Mouse (Mus musculus): ENCODE measurements around the gene Cmip.

The Cmip gene

DNA sequence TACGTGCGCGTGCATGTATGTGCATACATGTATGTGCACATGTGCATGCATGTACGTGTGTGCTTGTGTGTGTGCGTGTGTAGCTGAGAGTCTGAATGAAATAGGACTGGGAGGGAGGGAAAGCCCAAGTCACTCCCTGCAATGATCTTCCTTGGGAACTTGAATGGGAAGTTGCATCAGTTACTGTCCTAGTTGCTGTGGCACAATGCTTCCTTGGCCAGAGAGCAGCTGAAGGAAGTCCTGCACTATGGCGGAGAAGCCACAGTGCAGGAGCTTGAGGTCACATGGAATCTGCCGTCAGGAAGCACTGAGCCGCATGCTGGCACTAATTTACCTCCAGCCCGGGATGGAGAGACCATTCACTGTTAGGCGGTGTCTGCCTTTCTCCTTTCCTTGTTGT lies 37.9 kb downstream of the Cmip start:
- DNase-seq (ENCODE audit: low read depth, low spot score): no peak

DNA sequence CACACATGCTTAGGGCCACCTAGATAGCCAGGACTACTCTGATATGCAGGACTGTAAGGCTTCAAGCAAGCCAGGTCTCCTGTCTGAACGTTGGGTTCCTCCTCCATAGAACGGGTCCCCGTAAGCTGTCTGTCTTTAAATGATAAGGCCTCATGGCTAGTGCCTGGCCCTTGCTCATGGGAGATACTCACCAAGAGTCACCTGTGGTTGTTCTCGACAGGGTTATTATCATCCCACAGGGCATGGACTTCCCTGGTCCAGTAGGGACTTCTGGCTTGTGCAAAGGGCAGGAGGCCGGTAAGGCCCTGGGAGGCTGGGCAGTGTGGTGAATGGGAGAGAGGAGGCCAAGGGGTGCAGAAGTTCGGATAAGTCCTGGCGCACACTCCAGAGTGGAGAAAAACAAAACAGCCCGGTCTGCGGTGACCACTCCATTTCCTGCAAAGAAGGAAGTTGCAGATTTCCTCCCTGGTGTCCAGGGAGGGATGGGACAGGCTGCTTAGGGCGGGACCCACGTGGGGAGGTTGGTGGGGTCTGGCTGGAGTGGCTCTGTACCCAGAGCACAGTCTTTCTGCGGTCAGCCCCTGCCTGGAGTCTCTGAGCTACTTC lies 41.2 kb downstream of the Cmip start:
- DNase-seq (ENCODE audit: low read depth, low spot score): peak; percentile 68

DNA sequence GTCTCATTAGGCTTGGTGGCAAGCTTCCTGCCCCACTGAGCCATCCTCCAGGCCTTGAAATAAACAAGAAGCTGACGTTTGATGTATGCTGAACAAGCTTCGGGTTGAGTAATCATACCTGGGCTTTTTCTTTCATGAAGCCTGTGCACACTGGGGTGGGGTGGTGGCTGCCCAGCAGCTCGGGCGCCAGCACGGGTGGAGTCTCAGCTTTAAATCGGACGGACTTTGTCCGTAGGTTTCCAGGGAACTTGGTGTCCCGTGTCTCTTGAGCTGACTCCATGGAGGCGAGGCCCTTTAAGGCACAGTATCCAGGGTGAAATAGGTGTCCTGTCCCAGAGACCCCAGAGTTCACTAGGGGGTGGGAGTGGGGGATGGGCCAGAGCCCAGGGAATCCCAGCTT lies 42.3 kb downstream of the Cmip start:
- no peak for DNase-seq (ENCODE audit: low read depth, low spot score)

DNA sequence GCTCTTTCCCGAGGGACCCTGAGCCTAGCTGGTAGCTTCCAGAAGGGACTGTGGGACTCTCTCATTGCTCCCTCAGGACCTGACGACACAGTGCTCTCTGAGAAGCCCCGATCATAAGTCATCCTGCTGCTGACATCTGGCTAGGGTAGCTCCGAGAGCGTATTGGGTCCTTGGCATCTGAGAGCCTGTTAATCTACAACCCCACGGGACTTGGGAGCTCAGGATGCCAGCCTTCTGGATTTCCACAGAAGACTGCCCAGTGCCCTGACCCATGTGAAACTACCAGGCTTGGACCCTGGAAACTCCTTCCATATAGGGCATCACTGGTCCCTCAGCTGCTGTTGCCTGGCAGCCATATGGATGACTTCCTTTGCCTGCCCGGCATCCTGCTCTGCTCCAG lies 43.3 kb downstream of the Cmip start:
- no peak for DNase-seq (ENCODE audit: low read depth, low spot score)

DNA sequence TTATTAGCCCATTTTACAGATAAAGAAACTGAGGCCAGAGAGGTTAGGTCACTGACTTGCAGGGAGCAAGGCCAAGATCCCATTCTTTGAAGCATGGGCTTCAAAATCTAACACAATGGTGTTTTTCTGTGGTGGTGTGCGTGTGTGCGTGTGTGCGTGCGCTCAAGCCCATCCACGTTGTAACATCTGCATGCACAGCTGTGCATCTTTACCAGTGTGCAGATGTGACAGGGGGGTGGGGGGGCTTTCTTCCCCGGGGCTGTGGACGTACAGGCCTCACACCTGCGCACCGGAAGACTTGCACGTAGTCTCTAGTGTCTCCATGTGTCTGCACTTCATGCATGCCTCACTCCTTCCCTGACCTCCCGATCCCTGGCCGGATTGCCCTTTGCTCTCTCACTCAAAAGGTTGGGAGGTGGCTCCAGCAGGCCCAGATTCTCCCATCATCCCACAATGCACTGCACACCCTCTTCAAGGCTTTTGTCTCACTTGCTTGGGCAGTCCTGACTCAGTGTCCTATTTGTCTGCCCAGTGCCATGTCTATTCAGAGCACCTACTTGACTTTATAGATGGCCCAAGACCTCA lies 44.7 kb downstream of the Cmip start:
- DNase-seq (ENCODE audit: low read depth, low spot score): no peak

DNA sequence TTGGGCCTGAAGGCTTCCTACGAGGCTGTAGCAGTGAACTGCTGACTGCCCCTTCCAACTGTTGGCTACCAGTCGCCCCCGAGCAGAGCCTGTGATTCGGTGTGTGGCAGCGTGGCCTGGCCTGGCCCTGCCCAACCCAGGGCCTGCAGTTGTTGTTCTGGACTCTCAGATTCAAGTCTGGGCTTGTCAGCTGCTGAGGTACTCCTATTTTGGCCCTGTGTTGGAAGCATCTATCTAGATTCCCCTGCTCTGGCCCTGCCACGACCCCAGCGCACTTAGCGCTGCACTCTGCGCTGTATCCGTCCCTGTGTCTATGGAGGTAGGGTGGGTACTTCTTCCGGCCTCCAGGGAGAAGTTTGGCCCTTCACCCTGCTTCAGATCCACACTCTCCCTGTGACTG lies 45.2 kb downstream of the Cmip start:
- no peak for DNase-seq (ENCODE audit: low read depth, low spot score)

DNA sequence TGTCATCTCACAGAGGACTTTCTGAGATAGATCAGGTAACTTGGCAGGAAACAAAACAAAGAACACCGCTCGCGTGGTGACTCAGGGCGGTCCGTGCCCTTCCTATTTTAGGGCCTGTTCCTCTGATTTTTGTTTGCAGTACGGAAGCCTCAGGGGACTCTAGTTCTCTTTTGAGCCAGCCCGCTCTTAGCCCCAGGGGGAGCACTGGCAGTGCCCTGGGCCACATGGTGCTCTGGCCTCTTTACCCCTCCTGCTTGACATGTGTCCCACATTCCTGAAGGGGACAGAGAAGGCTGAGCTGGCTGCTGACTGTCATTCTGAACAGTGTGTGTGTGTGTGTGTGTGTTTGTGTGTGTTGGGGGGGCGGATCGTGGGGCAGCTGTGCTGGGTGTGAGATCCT lies 46.8 kb downstream of the Cmip start:
- DNase-seq (ENCODE audit: low read depth, low spot score): no peak

DNA sequence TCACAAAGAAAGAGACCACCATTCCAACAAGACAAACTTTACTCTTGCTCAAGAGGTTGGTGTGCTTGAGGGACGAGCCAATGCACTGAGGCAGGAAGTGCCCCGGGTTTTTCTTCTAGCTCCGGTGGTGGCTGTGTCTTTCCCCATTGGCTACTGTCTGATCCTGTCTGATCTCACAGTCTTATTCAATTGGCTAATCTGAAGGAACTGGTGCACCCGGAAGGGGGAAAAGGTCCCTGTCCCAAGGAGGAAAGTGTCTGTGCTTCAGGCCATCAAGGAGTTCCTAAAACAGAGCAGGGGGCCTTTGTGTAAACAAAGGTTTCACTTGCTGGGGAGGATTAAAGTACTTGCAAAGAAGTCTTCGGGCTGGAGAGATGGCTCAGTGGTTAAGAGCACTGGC lies 48.5 kb downstream of the Cmip start:
- no peak for DNase-seq (ENCODE audit: low read depth, low spot score)

DNA sequence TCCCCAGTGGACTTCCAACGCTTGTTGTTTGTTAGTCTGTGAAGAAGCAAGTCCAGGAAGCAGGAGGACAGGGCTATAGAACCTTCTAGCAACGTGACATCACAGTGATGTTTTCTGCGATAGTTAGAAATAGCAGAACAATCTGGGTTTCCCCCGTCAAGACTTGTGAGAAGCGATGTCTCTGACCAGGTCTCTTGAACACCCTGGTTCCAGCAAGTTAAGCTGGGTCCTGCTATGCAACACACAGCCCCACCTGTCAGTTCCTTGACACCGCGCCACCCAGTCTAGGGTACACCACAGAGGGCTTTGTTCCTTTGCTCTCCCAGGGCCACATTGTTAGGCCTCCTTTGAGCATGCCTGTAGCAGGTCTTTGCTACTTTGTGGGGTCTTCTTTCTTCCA lies 49.9 kb downstream of the Cmip start:
- DNase-seq (ENCODE audit: low read depth, low spot score): no peak

DNA sequence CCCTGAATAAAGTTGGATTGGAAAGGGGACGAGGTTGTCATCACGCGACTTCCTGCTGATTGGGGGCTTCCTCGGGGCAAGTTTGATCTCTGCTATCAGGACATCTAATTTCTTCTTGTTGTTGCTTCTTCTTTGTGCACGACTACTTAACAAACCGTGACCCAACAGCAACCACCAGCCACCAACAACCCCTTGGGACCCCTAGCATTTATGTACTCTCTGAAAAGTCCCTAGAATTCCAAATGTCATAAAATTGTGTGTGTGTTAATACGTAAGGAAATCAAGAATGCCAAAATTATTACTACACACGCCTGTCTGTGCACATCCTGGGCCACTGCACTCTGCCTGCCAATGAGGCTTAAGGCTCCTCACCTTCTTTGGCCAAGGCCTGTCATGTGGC lies 50.4 kb downstream of the Cmip start:
- DNase-seq (ENCODE audit: low read depth, low spot score): no peak

DNA sequence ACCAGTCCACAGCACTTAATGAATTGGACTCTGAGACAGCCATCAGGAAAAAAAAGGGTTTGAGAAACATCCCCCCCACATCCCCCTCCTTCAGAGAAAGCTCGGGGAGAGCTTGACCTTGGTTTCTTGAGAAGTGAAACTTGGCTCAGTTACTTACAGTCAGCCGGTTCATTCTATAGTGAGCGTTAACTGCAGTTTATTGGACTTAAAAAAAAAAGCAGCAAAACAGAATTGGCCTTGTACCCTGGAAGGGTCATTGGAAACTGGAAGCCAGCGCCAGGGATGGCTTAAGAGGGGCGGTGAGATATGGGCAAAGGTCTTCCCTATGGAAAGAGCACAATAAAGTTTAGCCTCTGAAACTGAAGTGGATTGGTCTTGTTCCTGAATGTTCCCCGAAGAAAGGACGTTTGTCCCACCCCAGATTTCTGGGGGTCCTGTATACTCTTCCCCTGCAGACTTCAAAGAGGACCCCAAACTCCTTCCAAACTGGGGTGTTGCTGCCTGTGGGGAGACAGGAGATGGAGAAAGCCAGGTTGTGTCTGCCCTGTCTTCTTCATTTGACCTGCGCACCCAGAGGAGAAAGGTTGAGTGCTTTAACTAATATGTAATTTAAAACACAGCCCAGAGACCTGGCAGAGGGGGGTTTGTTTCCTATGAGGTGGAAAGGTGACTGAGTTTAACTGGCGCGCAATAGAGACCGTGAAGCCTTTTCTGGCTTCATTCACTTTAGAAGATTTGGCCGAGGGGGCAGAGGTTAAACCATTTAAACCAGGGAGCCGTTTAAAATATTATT lies 51.6 kb downstream of the Cmip start:
- DNase-seq (ENCODE audit: low read depth, low spot score): no peak

DNA sequence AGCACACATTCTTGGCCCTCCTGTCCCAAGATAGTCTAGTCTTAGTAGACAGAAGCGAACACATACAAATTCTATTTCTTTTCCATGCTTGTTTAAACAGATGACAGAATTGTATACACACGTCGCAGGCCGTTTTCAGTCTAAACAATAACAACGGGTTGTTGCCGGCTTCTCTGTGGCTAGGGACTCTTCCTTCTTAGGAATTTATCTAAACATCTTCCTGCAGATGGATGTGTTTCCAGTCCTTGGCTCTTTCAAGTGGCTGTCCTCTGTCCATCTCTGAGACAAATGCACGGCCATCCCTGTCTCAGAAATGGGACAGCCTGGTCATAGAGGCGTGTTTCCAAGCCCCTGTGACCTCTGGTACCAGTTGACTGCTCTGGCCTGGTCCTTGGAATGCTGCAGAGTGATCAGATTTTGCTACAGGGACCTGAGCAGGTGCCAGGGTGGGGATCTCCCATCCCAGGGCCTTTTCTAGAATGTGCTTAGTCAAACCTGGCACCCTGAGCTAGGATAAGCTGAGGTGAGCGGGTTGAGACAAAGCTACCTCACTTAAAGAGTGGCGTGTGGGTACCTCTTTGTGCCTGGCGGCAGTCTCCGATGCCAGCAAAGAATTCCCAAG lies 52.9 kb downstream of the Cmip start:
- DNase-seq (ENCODE audit: low read depth, low spot score): no peak

DNA sequence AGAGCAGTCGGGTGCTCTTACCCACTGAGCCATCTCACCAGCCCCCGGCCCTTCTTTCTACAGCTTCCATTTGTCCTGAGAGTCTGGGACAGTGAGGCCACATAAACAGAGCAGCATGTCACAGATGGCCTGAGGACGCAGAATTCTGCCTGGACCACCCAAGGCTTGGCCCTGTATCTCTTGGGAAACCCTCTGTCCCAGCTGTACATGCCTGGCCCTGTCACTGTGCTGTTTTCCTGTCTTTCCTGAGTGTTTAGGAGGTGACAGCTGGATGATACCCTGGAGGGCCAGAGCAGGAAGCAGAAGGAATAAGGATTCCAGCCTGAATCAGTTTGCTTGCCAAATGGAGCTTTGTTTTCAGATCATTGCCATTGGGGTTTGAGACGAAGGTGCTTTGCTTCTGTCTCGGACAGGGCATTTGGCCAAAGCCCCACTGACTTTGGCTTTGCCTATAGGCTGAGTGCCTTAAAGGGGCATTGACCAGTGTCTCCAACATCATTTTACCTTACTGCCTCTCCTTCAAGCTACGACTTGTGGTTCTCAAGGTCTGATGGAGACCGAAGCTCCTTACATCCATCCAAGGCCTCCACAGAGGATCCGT lies 54.2 kb downstream of the Cmip start:
- no peak for DNase-seq (ENCODE audit: low read depth, low spot score)

DNA sequence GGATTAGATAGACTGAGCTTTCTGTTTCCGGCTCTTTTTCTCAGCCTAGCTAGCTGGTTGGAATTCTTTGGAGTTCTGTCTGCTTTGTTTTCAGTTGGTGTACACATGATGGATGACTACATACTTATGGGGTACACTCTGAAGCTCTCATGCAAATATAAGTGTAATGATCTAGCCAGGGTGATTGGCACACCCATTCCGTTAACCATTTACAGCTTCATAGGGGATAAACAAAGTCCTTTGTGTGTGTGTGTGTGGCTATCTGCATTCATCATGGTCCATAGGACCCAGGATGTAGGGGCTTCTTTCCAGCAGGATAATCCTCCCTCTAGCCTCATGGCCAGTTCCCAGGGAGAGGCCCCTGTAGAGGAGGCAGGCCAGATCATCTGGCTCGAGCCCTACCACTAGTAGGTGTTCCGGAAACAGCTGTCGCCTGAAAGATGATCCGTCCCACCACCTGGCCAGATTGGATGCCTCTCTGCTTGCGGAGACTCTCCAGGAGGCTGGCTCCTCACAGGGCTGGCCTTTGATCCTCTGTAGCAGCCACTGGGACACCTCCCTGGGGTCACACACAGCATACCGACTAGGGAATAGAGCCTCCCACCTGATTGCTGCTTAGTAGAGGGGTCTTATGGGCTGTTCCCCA lies 57.6 kb downstream of the Cmip start:
- DNase-seq (ENCODE audit: low read depth, low spot score): no peak

DNA sequence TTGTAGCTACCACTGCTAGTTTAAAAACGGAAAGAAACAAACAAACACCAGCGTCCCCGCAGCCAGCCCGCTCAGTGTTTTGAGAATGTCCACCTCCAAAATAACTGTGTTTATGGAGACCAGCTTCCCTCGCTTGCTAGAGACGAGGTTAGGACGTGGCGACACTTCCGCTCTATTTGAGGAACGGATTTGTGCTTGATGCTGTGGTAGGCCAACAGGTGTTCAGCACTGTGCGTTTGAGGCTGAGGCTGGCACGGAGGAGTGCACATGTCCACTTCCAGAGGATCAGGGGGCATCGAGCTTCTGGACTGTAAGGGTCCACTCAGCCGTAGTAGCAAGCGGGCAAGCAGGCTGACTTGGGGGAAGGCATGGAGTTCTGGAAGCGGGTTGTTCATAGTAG lies 58.9 kb downstream of the Cmip start:
- no peak for DNase-seq (ENCODE audit: low read depth, low spot score)

DNA sequence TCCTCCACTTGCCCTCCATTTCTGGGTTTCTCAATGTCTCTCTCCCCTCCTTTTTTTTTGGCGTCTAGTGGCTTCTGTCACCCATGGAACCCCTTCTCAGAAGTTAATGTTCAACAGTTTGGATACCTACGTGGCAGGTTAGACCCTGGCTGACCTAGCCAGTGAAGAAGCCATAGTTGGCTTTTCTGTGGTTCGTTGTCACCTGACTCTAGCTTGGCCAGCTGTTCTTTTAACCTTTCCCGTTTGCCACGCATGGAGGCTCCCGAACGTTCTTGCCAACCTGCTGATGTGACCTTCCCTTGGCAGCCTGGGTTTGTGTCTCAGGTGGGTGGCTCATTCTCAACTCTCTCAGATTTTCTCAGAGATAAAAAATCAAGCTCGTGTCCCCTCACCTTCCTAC lies 60.6 kb downstream of the Cmip start:
- DNase-seq (ENCODE audit: low read depth, low spot score): no peak

DNA sequence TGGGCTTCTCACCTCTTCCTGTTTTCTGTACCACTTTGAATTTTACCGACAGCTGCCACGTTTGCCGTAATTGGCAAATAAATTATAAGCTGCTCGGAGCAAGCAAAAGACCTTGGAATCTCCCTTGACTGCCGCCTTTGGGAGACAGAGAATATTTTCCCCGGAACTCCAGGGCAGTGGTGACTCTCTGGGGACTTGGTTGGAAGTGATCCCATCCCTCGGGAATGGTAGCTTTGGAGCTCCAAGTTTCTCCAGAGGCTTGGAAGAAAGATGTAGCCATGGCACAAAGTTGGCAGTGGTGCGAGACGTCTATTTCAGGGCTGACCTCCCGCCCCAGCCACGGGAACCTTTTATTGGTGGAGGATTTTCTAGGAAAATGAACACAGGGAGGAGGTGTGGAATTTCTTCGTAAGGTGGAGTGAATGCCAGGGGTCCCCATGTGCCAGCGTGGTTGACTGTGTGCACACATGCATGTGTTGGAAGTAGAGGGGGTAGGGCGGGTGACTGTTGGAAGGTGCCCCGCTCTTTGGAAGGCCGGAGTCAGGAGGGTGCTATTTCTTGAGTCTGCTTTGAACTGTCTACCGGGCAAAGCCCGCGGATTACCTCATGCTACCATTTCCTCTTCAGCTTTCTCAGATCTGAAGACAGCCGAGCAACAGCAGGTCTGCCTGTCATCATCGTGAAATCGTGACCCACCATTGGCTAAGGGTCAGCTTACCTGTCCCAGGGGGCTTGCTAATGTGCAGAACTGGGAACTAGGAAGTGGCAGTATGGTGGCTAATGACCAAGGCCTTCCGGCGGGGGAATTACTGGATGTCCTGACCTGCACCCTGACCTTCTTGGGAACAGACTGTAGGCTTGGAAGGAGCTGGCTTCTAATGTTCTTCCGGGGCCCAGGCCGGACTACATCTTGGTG lies 62.3 kb downstream of the Cmip start:
- no peak for DNase-seq (ENCODE audit: low read depth, low spot score)

DNA sequence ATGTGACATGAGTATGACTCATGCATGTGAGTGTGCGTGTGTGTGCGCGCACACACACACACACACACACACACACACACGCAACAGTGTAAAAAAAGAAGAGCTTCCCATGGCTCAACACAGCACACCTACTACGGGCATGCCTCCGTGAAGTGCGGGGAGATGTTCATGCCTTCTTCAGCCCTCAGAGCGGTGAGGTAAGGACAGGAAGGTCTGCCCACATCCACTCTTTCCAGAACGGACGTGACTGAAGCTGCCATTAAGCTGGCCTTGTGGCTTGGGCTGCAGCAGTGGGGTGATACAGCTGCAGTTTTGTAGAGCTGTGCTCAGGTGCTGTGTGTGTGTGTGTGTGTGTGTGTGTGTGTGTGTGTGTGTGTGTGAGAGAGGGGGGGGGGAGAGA lies 63.8 kb downstream of the Cmip start:
- DNase-seq (ENCODE audit: low read depth, low spot score): no peak

DNA sequence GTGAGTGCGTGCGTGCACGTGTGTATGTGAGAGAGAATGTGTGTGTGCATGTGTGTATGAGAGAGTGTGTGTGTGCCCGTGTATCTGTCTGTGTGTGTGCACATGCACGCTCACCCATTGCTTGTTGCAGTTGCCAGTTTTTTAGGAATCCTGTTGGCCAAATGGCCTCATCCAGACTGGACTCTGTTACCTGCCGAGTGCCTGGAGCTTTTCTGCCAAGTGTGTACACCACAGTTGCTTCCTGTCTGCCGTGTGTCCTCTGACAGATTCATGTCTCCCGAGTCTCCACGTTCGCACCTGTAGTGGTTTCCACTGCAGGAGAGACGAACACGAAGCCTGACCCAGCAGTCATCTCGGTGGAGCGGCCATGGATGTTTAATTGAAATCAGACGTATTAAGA lies 64.4 kb downstream of the Cmip start:
- DNase-seq (ENCODE audit: low read depth, low spot score): no peak

DNA sequence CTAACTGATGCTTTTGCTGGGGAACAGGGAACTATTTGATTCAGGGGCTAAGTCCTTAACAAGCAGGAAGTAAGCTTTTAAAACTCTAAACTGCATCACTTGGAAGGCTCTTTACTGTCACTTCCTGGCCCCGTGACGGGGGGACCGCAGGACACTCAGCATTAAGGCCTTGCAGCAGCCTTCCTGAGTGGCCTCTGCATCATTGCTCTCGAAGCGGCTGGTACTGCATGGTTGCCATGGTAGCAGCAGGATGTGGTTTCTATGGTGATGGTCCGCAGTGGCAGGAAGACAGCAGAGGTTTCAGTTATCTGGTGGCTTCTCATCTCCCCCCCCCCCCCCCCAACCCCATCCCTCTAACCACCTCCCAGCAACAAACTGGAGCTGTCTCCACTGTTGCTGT lies 65.2 kb downstream of the Cmip start:
- DNase-seq (ENCODE audit: low read depth, low spot score): no peak
